Mouse (Mus musculus): ENCODE data around the gene Trmt2a. TPM values are rescaled to one million over a fixed set of nuclear protein-coding genes. Genes with fewer than 3 reads are reported as not detected.
A peak's percentile ranks its signal among the peaks of the same experiment; 100 is the strongest.
"Not testable (repeated sequence)": the region's sequence is repeated elsewhere in the genome, so short reads cannot be mapped to it uniquely, and the experiment has no call there.

Trmt2a gene
- polyA plus RNA-seq, 1 experiment from 2014 or later: 46.7 TPM

DNA sequence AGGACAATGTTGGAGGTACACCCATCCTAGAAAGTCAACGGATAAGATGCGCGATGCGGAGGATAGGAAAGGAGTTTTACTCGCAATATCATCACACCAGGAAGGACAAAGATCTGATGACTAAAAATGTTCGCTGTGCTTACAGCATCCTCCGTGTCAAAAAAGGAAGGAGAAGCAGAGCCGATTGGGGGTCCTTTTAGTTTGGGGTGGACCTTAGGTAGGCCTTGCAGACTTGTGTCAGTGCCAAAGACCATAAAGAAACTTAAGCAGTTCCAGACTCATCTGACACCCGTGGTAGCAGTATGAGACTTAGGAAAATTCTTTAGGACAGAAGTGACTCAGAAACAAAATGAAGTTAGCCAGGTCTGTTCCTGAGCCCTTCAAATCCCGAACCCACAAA lies 41.1 kb downstream of the Trmt2a start:
- peak overlapping the region; percentile 74 for H3K27ac ChIP-seq (ENCODE audit: low read length)
- H3K36me3 ChIP-seq (ENCODE audit: control insufficient read depth, insufficient read depth); H3K9me3 ChIP-seq (replicated peaks; ENCODE audit: control insufficient read depth, low read length); H3K27me3 ChIP-seq (ENCODE audit: control insufficient read depth, insufficient read depth, low read depth, low read length); ATAC-seq (ENCODE audit: low read depth): not testable (repeated sequence)
- H3K4me1 ChIP-seq (ENCODE audit: control insufficient read depth, low read depth, low read length): peaks cover 19% of the 10 kb centered on the region
- H3K4me3 ChIP-seq (ENCODE audit: low read depth, low read length): peak overlapping the region; percentile 76
- H3K4me2 ChIP-seq (ENCODE audit: low read depth, low read length): peak overlapping the region; percentile 57
- 1% methylated on average over 10 of the region's 10 CpGs for WGBS (ENCODE audit: insufficient replicate concordance)
- peak overlapping the region; percentile 55 for H3K9ac ChIP-seq (ENCODE audit: low read depth, low read length)

MicroRNAs encoded within 50 kb of the gene (microRNA counts, 519-probe panel; counts per million panel counts)
- microRNA mmu-miR-1306: 2,389 counts per million, percentile 57 among the panel's probes with 10 or more counts

Small RNAs within 50 kb of the gene (microRNA-seq; reads per million reads assigned to microRNA genes)
- gene Gm24572 (1.7 reads per million), gene Mir1306 (232 reads per million, percentile 62 among the genes with 10 or more reads in this experiment)

Other genes with a start within 250 kb of the Trmt2a start
- gene Dgcr6, start 195.8 kb upstream of the Trmt2a start, polyA plus RNA-seq (2015; fragmentation: Nextera tagmentation; extraction: Ambion mirVana): 17.1 and 18.1 TPM in 2 replicates
- gene Prodh, start 158.5 kb upstream of the Trmt2a start, polyA plus RNA-seq (2015; fragmentation: Nextera tagmentation; extraction: Ambion mirVana): 2.2 and 2.3 TPM in 2 replicates
- 0.11 and 0.15 TPM in 2 replicates for gene Rtn4r, start 121.0 kb upstream of the Trmt2a start, polyA plus RNA-seq (2015; fragmentation: Nextera tagmentation; extraction: Ambion mirVana)
- gene Ccdc188, start 30.8 kb upstream of the Trmt2a start, polyA plus RNA-seq (2015; fragmentation: Nextera tagmentation; extraction: Ambion mirVana): not detected in 2 replicates
- 0.63 and 0.79 TPM in 2 replicates for gene Zdhhc8, start 13.5 kb upstream of the Trmt2a start, polyA plus RNA-seq (2015; fragmentation: Nextera tagmentation; extraction: Ambion mirVana)
- gene Ranbp1, start 53 bp downstream of the Trmt2a start, polyA plus RNA-seq (2015; fragmentation: Nextera tagmentation; extraction: Ambion mirVana): 188 and 217 TPM in 2 replicates
- gene Gm49776, start 9.6 kb downstream of the Trmt2a start, polyA plus RNA-seq (2015; fragmentation: Nextera tagmentation; extraction: Ambion mirVana): not detected in 2 replicates
- 10.5 and 11.3 TPM in 2 replicates for gene Dgcr8, start 40.6 kb downstream of the Trmt2a start, polyA plus RNA-seq (2015; fragmentation: Nextera tagmentation; extraction: Ambion mirVana)
- gene Tango2, start 99.4 kb downstream of the Trmt2a start, polyA plus RNA-seq (2015; fragmentation: Nextera tagmentation; extraction: Ambion mirVana): 52.1 and 54.7 TPM in 2 replicates
- gene Arvcf, start 99.5 kb downstream of the Trmt2a start, polyA plus RNA-seq (2015; fragmentation: Nextera tagmentation; extraction: Ambion mirVana): 8.3 and 8.6 TPM in 2 replicates
- gene Txnrd2, start 177.7 kb downstream of the Trmt2a start, polyA plus RNA-seq (2015; fragmentation: Nextera tagmentation; extraction: Ambion mirVana): 98.3 and 106 TPM in 2 replicates
- gene Comt, start 178.2 kb downstream of the Trmt2a start, polyA plus RNA-seq (2015; fragmentation: Nextera tagmentation; extraction: Ambion mirVana): 85.1 and 86.9 TPM in 2 replicates

Data from liver, embryonic 16.5 days (tissue).